In the genomic region with DNA sequence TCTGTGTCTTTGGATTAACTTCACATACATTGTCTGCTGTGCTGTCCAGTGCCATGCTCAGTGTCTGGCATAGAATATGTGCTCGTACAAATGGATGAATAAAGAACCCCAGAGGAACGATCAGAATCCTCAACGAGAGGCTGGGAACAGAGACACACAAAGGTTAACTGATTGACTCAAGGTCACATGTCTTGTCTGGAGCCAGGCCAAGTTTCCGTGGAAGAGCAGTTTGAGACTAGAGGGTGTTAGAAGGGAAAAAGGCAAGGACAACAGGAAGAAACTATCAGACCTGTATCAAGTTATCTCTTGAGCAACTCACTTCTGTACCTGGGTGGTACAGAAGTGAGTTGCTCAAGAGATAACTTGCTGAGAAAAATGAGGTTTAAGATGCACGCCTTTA, we compare ENCODE assay signal across 25 mouse cellular contexts. TPM values are rescaled to one million over a fixed set of nuclear protein-coding genes. Genes with fewer than 3 reads are reported as not detected.
DNase-seq lines count a peak whose midpoint lies in the region; ATAC-seq lines count a peak whose summit lies in the region.
"Had no signal": no experiment of that assay in that cellular context is flagged by ENCODE, and none has a peak within 500 bp of the region (broad histone marks: within the 10 kb centered on the region; RNA-seq: fewer than 3 reads in every experiment).

No protein-coding gene starts in this region.

- no peak overlapping the region for H3K4me2 ChIP-seq in kidney, embryonic 14.5 days (replicated peaks; ENCODE audit: low read depth, low read length)
- H3K4me2 ChIP-seq in forebrain, embryonic 13.5 days = no peak overlapping the region
- H3K4me2 ChIP-seq: heart, embryonic 11.5 days; intestine, embryonic 15.5 days; liver, embryonic 15.5 days; midbrain, embryonic 12.5 days had no signal

- no peak overlapping the region for H3K27ac ChIP-seq in kidney, embryonic 14.5 days (ENCODE audit: low read depth, low read length)
- H3K27ac ChIP-seq in forebrain, embryonic 13.5 days = no peak overlapping the region
- H3K27ac ChIP-seq: intestine, embryonic 15.5 days; layer of hippocampus, adult 2 months; limb, embryonic 10.5 days; liver, embryonic 15.5 days; midbrain, embryonic 12.5 days; stomach, postnatal 0 days had no signal

- DNase-seq in kidney, adult 11 months = peak; percentile 55
- DNase-seq in adrenal gland, postnatal 14 days = peak; percentile 53
- peak; percentile 74 for DNase-seq in kidney, postnatal 10 days
- peak; percentile 28 for DNase-seq in skeletal muscle tissue, adult 2 months (ENCODE audit: low read depth, low spot score)
- DNase-seq in T-cell, adult 2 months (ENCODE audit: low spot score) = no peak
- DNase-seq: cerebellum, adult 9-10 months; gastrocnemius, postnatal 14 days; heart, adult 11 months; liver had no signal

- H3K36me3 ChIP-seq in kidney, embryonic 14.5 days (ENCODE audit: control insufficient read depth, insufficient read depth, low read length) = no peaks in the 10 kb centered on the region
- H3K36me3 ChIP-seq in forebrain, embryonic 13.5 days (ENCODE audit: poor library complexity, severe bottlenecking) = no peaks in the 10 kb centered on the region
- H3K36me3 ChIP-seq: intestine, embryonic 15.5 days; limb, embryonic 10.5 days; liver, embryonic 15.5 days; midbrain, embryonic 12.5 days had no signal

- ATAC-seq in kidney, embryonic 14.5 days (ENCODE audit: low FRiP score, low TSS enrichment) = no peak
- ATAC-seq in forebrain, embryonic 13.5 days = no peak
- ATAC-seq: activated CD4-positive, CD25-positive, alpha-beta regulatory T cell, adult 4 months; forebrain, embryonic 14.5 days; hindbrain, embryonic 16.5 days; intestine, embryonic 15.5 days; lung, postnatal 0 days had no signal

- H3K4me3 ChIP-seq in kidney, embryonic 14.5 days (ENCODE audit: low read length) = no peak overlapping the region
- no peak overlapping the region for H3K4me3 ChIP-seq in forebrain, embryonic 13.5 days
- H3K4me3 ChIP-seq: intestine, embryonic 15.5 days; layer of hippocampus, adult 2 months; limb, embryonic 10.5 days; liver, embryonic 15.5 days; midbrain, embryonic 12.5 days had no signal

- H3K9ac ChIP-seq in kidney, embryonic 14.5 days (ENCODE audit: low read depth, low read length) = no peak overlapping the region
- H3K9ac ChIP-seq in forebrain, embryonic 13.5 days = no peak overlapping the region
- H3K9ac ChIP-seq: intestine, embryonic 15.5 days; liver, embryonic 15.5 days; midbrain, embryonic 12.5 days had no signal

- H3K9me3 ChIP-seq in kidney, embryonic 14.5 days (ENCODE audit: control insufficient read depth, low read length) = no peaks in the 10 kb centered on the region
- H3K9me3 ChIP-seq in forebrain, embryonic 13.5 days (replicated peaks) = no peaks in the 10 kb centered on the region
- H3K9me3 ChIP-seq: intestine, embryonic 15.5 days; limb, embryonic 10.5 days; liver, embryonic 15.5 days; midbrain, embryonic 12.5 days had no signal

- peaks cover 51% of the 10 kb centered on the region for H3K4me1 ChIP-seq in kidney, embryonic 14.5 days (ENCODE audit: control insufficient read depth, insufficient read depth, low read length)
- no peaks in the 10 kb centered on the region for H3K4me1 ChIP-seq in forebrain, embryonic 13.5 days
- H3K4me1 ChIP-seq: liver, embryonic 15.5 days had no signal

- no peaks in the 10 kb centered on the region for H3K27me3 ChIP-seq in kidney, embryonic 14.5 days (ENCODE audit: control insufficient read depth, insufficient read depth, low read length)
- peaks cover 91% of the 10 kb centered on the region for H3K27me3 ChIP-seq in forebrain, embryonic 13.5 days

- WGBS in kidney, embryonic 14.5 days = 39% methylated on average over 5 of the region's 5 CpGs
- 66% methylated on average over 5 of the region's 5 CpGs for WGBS in forebrain, embryonic 13.5 days

RNA-seq across cellular contexts. Expression of a gene that starts 52.5 kb away (rescaled TPM):
- polyA plus RNA-seq in kidney, embryonic 14.5 days (2014; fragmentation: Nextera tagmentation; extraction: Ambion mirVana) = 7.4 and 8.6 TPM in 2 replicates
- total RNA-seq in adrenal gland, postnatal 14 days (2021) = 6.8 and 7.7 TPM in 2 replicates
- polyA plus RNA-seq in forebrain, embryonic 13.5 days (2015; fragmentation: Nextera tagmentation; extraction: Ambion mirVana) = not detected in 2 replicates
- total RNA-seq: layer of hippocampus, adult 2 months; layer of hippocampus, postnatal 25 days; neutrophil, adult 5-6 weeks had no signal
- polyA plus RNA-seq: activated CD4-positive, CD25-positive, alpha-beta regulatory T cell, adult 4 months; forebrain, embryonic 14.5 days; heart, postnatal 0 days had no signal
